Mouse (Mus musculus): ENCODE data around the gene Kdm2b.

- TF ChIP-seq CHD2 (IDR thresholded peaks at IDR 0.05; ENCODE audit: low read depth, low read length) (no peak), MAFK (IDR thresholded peaks at IDR 0.05; ENCODE audit: insufficient read depth, low read depth, low read length) (no peak), HCFC1 (IDR thresholded peaks at IDR 0.05; ENCODE audit: borderline replicate concordance, insufficient read depth, low read length) (no peak), ZC3H11A (IDR thresholded peaks at IDR 0.05; ENCODE audit: borderline replicate concordance, low read depth, low read length) (no peak), ZNF384 (IDR thresholded peaks at IDR 0.05; ENCODE audit: low read depth, low read length) (no peak)
Observed at GRCm38 (mm10) chr5:123026414-123026813, 36.8 kb upstream of the Kdm2b start.
